Mouse (Mus musculus): ENCODE measurements at regions not wholly inside any gene's neighbourhood (a gene's known extent, or its start where the extent isn't known, plus 50 kb on each side); places are given as distances from the start of the nearest gene placed in this dataset.
A peak's percentile ranks its signal among the peaks of the same experiment; 100 is the strongest.
"Not testable (repeated sequence)": the region's sequence is repeated elsewhere in the genome, so short reads cannot be mapped to it uniquely, and the experiment has no call there.

GRCm38 (mm10) chr5:74829003-74829402, 126.3 kb upstream of the Lnx1 start:
- DNase-seq (ENCODE audit: low spot score in 2 of 2), result no peak

GRCm38 (mm10) chr5:74827944-74828343, 125.2 kb upstream of the Lnx1 start:
- no peak for DNase-seq (ENCODE audit: low spot score in 2 of 2)

DNA sequence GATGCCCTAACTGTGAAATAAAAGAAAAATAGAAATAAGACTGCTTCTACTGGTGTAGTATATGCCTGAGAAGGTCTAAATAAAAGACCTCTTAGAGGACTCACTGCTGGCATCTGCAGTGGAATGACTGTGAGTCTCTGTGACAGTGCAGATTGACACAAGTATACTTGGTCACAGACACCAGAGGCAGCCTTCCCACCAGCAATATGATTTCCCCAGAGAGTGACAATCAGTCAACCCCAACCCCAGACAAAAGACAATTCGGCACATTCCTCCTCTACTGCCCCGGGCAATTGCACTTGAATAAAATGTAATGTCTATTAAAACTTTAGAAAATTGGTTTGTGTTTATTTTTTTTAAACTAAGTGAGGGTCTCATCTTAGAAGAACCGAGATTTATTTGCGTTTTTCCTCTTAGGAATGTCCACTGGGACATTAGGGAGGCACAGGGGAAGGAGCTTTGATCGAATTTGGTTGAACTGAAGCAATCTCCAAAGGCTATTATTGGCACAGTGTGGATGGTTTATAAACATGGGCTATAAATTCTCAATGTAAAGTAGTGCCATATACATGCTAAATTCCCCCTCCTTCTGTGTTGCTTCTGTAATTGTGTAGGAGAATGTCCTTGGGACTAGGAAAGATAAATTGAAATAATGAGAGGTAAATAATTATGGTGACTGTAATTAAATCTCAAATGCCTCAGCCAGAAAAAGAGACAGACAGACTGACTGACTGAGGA, 123.0 kb upstream of the Lnx1 start:
- no peak for DNase-seq (ENCODE audit: low spot score in 2 of 2)

GRCm38 (mm10) chr5:74823719-74824118, 121.0 kb upstream of the Lnx1 start:
- no peak for DNase-seq (ENCODE audit: low spot score in 2 of 2)

DNA sequence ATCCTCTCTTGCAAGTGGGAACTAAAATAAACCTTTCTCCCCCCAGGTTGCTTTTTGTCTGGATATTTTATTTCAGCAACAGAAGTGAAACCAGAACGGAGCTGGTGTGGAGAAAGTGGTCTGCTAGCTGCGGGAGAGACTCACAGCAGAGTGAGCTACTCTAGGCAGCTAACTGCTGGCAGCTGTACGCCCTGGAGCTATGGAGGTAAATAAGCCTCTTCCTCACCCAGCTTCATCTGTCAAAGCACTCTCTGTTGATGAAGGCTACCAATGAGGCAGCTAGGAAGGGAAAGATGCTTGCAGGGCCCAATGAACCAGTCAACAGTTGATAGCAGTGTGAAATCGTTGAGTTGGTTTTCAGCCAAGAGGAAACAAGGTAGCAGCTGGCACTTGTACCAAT, 119.3 kb upstream of the Lnx1 start:
- DNase-seq (ENCODE audit: low spot score in 2 of 2), result no peak

- DNase-seq (ENCODE audit: low spot score in 2 of 2), result no peak
Measured at GRCm38 (mm10) chr5:74816523-74816922, 113.8 kb upstream of the Lnx1 start.

DNA sequence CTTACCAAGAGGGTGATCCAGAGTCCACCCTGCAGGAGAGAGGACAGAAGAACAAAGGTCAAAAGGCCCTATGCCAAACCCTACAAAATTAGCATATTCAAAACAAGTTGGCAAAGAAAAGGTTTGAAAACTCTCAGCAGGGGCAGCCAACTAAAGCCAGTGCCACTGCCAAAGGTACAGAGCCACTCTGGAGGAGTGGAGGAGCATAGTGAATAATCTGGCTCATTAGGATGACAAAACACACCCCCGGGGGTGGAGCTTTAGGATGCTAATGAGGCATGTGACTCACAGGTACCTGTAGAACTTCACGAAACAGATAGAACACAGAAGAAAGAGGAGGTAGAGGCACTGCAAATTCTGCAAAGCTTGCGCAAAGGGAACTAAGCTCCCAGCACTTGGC, 110.7 kb upstream of the Lnx1 start:
- no peak for DNase-seq (ENCODE audit: low spot score in 2 of 2)

DNA sequence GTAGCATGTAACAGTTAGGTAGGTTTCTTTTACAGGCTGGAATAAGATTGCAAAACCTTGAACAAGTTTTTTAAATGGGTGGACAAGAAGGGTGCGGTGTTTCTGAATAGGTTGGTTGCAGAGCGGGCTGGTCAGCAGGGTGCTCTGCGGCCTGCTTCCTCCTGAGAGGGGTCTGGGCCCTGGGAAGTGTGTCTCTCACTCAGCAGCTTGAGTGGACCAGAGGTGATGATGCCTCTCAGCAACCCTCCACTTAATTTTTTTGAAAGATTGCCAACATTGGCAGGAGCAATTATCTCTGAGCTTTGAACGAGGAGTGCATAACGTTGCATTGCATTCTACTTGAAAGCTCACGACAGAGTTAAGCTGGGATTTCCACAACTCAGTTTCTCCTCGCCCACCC, 108.3 kb upstream of the Lnx1 start:
- DNase-seq (ENCODE audit: low spot score in 2 of 2), result no peak

GRCm38 (mm10) chr5:74807581-74808221, 105.0 kb upstream of the Lnx1 start:
- no peak for DNase-seq (ENCODE audit: low spot score in 2 of 2)

GRCm38 (mm10) chr5:74801946-74802345, 99.2 kb upstream of the Lnx1 start:
- DNase-seq (ENCODE audit: low spot score in 2 of 2), result no peak

DNA sequence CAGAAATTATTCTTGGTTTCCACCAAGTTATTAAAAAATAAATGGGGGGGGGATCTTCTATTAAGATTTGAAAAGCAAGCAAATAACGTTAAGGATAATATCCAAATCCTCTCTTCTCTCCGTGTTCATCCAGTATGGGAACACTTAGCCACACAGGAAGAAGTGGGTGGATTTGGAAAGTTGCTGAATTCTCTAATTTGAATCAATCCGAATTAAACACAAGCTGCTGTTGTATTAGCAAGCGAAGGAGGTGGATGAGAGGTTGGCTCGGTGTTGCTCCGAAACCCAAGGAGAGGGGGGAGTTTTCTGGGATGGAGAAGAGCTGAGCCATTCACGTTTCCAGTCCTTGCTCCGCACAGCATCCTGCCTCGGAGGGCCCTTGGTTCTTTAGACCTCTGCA, 97.6 kb upstream of the Lnx1 start:
- peak; percentile 15 to 64 for DNase-seq (ENCODE audit: low spot score in 2 of 2)

DNA sequence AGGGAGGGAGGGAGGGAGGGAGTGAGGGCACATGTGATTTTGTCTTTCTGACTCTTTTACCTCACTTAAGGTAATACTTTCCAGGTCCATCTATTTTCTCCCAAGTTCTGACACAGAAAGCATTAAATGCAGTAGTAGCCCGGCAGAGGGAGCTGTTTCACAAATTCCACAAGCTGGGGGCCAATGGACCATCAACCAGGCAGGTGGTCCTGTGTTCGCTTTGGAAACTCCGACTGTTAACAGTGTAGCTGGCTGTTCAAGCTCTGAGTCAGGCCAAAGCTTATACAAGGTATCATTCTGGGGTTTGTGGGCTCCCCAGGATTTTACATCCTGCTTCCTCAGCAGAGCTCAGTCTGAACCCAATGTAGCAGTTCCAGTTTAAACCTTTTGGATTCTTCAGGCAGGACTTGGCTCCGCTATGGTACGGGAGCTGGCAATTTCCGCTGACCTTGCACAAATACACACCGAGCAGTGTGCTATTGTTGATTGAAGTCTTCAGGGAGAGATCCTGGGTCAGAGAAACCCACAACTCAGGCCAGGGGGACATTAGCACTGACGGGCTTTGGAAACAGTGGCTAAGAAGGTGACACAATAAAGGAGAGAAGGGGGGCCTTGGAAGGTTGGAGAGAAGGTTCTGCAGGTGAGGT, 93.8 kb upstream of the Lnx1 start:
- peak in 1 of 2 experiments; percentile 61 for DNase-seq (ENCODE audit: low spot score in 2 of 2)

DNA sequence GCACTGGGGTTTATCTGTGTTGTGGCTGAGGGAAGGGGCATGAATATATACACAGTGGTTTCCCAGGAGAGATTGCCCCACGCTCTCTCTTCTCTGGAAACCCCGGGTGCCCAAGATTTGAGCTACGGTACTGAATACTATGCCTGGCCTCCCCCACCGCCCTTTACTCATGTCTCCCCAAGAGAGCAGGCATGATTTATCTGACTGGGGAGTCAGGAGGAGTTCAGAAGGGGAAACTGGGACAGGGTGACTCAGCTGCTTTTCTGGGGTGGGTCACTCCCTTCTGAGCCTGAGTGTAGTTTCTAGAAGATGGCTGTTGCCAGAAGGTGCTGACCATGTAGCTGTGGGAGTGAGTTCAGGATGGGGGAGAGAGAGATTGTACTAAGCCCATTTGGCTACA, 92.0 kb upstream of the Lnx1 start:
- DNase-seq (ENCODE audit: low spot score in 2 of 2), result no peak

- no peak for DNase-seq (ENCODE audit: low spot score in 2 of 2)
Measured at GRCm38 (mm10) chr5:74793431-74793830, 90.7 kb upstream of the Lnx1 start.

GRCm38 (mm10) chr5:74792936-74793335, 90.2 kb upstream of the Lnx1 start:
- DNase-seq (ENCODE audit: low spot score in 2 of 2), result no peak

GRCm38 (mm10) chr5:74792301-74792700, 89.6 kb upstream of the Lnx1 start:
- peak; percentile 14 to 60 for DNase-seq (ENCODE audit: low spot score in 2 of 2)

DNA sequence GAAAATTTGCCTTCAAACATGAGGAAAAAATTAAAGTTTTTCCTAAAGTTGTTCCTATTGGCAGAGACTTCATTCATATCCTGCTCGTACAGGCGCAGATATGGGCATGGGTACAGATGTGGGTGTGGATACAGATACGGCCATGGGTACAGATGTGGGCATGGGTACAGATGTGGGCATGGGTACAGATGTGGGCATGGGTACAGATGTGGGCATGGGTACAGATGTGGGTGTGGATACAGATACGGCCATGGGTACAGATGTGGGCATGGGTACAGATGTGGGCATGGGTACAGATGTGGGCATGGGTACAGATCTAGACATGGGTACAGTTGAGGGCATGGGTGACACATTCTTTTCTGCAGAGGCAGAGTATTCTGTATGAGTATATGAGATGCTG, 87.8 kb upstream of the Lnx1 start:
- not testable (repeated sequence) for DNase-seq (ENCODE audit: low spot score in 2 of 2)

DNA sequence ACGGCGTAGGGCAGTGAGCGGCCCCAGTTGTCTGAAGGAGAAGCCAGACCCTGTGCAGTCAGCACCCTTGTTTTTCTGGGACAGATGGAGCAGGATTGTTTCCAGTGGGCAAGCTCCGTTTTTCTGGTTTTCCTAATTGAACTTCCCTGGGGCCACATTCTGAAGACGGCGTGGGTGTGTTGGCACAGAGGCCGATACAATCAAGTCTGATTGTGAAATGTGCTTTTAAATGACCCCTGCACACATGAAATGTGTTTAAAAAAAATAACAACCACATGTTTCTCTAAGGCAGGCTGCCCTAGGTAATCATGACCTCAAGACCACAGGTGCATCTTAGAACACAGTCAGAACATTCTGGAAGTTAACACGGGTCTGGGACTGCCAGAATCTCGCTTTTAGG, 81.2 kb upstream of the Lnx1 start:
- DNase-seq (ENCODE audit: low spot score in 2 of 2), result no peak

GRCm38 (mm10) chr5:74778076-74778465, 75.4 kb upstream of the Lnx1 start:
- no peak for DNase-seq (ENCODE audit: low spot score in 2 of 2)

DNA sequence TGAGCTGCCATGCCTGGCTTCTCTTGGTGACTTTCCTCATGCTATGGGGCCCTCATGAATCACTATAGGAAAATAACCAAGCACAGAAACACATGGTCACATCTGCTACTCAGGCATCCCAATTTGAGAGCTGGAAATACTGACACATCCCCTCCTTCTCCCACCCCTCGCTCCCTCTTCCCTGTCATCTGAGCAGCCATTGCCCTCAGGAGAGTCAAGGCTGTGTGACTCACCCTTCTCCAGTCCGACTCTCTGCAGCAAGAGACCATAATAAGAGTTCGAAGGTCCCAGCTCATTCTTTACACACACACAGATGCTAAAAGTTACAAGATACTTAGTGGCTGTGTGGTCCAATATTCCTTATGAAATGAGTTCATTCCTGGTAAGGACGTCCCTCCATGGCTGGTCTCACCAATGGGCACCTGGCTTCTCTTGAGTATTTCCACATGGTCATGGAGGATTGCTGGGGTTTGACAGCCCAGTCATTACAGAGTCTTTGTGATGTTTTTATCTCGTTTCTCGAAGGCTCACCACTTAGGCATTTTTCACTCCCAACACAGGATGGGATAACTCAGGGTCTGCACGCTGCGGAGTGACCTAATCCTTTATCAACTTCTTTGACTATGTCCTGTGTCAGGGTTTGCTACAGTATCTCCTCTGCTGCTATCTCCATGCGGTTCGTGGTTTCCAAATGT, 74.8 kb upstream of the Lnx1 start:
- no peak for DNase-seq (ENCODE audit: low spot score in 2 of 2)

GRCm38 (mm10) chr5:74776081-74776480, 73.4 kb upstream of the Lnx1 start:
- no peak for DNase-seq (ENCODE audit: low spot score in 2 of 2)

DNA sequence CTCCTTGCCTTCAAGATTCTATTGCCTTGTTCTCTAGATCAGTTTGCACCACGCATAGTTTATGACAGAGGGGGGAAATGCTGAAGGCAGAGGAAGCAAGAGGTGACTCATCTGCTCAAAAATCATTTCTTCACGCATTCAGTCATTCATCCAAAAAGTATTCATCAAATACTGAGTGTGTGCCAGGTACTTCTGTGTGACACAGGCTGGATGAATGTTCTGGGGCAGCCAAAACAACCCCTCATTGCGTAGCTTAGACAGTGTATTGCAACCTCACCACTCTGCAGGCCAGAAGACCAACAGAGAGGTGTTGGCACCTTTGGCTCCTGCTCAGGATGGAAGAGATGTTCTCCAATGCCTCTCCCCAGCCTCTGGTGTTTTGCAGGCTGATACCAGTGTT, 72.9 kb upstream of the Lnx1 start:
- no peak for DNase-seq (ENCODE audit: low spot score in 2 of 2)
